Mouse (Mus musculus) heart, adult 2 months (tissue): ENCODE data around the gene Surf2.

Source experiments
- CTCF ChIP-seq: fragments of 200-600 bp; IDR thresholded peaks from 2 replicates; pipeline ENCODE4 v1.8.1; 2022; ENCODE audit warnings: antibody characterized with exemption, mild to moderate bottlenecking, moderate library complexity
- EP300 ChIP-seq: fragments of 200-500 bp; IDR thresholded peaks from 2 replicates; pipeline ENCODE4 v1.6.1; 2011; ENCODE audit warnings: low read depth, low read length, control low read depth; ENCODE audit not compliant: insufficient read depth
- POLR2A ChIP-seq: fragments of 200-500 bp; IDR thresholded peaks from 2 replicates; pipeline ENCODE4 v1.6.1; 2011; ENCODE audit warnings: mild to moderate bottlenecking, low read depth, low read length, control low read depth; ENCODE audit not compliant: insufficient read depth

DNA sequence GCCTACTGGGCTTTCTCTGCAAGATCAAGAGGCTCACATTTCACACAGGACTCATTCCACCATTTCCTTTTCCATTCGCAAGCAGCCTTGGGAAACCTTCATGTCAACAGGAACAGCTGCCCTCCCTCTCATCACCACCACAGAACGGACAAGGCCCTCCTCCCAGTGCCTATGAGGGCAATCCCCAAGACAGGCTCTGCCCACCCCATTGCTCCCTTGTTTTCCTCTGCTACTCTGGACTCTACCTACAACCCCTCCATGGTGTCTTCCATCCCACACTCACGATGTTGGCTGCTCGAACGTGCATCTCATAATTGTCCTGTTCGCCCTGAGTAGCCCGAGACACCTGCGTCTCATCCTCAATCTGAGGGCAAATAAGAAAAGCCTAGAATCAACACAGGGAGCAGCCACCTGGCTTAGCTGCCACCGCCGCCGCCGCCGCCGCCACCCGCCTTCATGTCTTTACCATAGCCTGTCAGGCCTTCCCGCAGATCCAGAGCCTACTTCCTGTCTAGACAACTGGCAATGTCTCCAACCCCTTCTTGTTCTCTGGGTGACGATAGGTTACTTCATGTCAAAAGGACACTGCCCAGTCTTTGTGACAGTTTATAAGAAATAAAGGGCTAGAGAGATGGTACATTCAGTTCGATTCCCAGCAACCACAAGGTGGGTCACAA lies 7.3 kb upstream of the Surf2 start:
- no peak for TF ChIP-seq CTCF
- TF ChIP-seq POLR2A: no peak
- TF ChIP-seq EP300: no peak
